Mouse (Mus musculus) heart, embryonic 12.5 days (tissue): ENCODE measurements around the gene Pigc. TPM values are rescaled to one million over a fixed set of nuclear protein-coding genes. Genes with fewer than 3 reads are reported as not detected.

Experiments used
- ATAC-seq: fragments of 200-750 bp; cut with Nextera tagmentation; 2 replicates; pipeline ENCODE4 v1.8.0; 2017; ENCODE audit warnings: moderate TSS enrichment, moderate library complexity; ENCODE audit not compliant: insufficient number of reproducible peaks, low FRiP score
- H3K27ac ChIP-seq: fragments of 300-500 bp; sonication (generic); 2 replicates; pipeline ENCODE4 v1.5.1; 2016; ENCODE audit warnings: mild to moderate bottlenecking, moderate library complexity; ENCODE audit not compliant: poor library complexity, severe bottlenecking
- H3K27me3 ChIP-seq: fragments of 300-500 bp; sonication (generic); replicated peaks from 2 replicates; pipeline ENCODE4 v1.6.1; 2016; ENCODE audit warnings: mild to moderate bottlenecking, moderate library complexity
- H3K36me3 ChIP-seq: fragments of 300-500 bp; sonication (generic); 2 replicates; pipeline ENCODE4 v1.6.1; 2016; ENCODE audit warnings: mild to moderate bottlenecking, moderate library complexity
- H3K4me1 ChIP-seq: fragments of 300-500 bp; sonication (generic); replicated peaks from 2 replicates; pipeline ENCODE4 v1.6.1; 2016; ENCODE audit warnings: mild to moderate bottlenecking
- H3K4me2 ChIP-seq: fragments of 300-500 bp; sonication (generic); 2 replicates; pipeline ENCODE4 v1.6.1; 2016; ENCODE audit warnings: mild to moderate bottlenecking, moderate library complexity
- H3K4me3 ChIP-seq: fragments of 300-500 bp; sonication (generic); 2 replicates; pipeline ENCODE4 v1.5.1; 2016; ENCODE audit warnings: mild to moderate bottlenecking
- H3K9ac ChIP-seq: fragments of 300-500 bp; sonication (generic); 2 replicates; pipeline ENCODE4 v1.6.1; 2016; ENCODE audit warnings: mild to moderate bottlenecking, moderate library complexity
- H3K9me3 ChIP-seq: fragments of 300-500 bp; sonication (generic); replicated peaks from 2 replicates; pipeline ENCODE4 v1.6.1; 2016; ENCODE audit warnings: mild to moderate bottlenecking, moderate library complexity
- WGBS: fragments of 180-500 bp; shearing (Covaris S2); methylation state at CpG from one replicate; pipeline ENCODE4 v1.1.7; 2016; 5-methylcytosine and 5-hydroxymethylcytosine counted together
- polyA plus RNA-seq: library from polyadenylated mRNA; unstranded; fragments of >200 nt; fragmentation: Nextera tagmentation; extraction: Ambion mirVana; gene quantifications from 2 replicates; pipeline ENCODE4 v1.2.1, GENCODE M21; 2016

The Pigc gene
- polyA plus RNA-seq, 1 experiment from 2014 or later: 22.5 TPM

DNA sequence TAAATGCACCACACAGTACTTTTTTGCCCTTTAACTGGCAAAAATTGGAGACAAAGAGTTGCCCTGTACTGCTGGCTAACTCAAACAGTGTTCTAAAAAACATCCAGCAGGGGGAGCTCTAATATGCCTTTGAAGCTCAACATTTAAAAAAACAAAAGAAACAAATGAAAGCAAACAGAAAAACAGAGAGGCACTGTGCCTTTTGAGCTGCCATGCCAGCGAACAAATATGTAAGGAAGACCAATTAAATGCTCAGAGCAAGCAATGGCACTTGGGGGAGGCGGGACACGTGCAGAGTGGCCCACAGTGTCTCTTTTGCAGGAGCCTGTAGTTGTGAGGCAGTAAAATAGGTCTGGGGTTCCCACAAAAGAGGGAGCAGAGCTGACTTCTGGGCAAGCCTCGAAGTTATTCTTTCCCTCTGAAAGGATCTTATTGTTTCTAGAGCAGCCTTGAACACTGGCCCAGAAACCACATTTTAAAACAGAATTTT is 30.9 kb downstream of the Pigc start:
- H3K9ac ChIP-seq: peak overlapping the region; percentile 57
- H3K36me3 ChIP-seq: no peaks in the 10 kb centered on the region
- no peaks in the 10 kb centered on the region for H3K9me3 ChIP-seq
- H3K27me3 ChIP-seq: no peaks in the 10 kb centered on the region
- ATAC-seq: peak; percentile 56; the same call in 1 of the 2 replicates
- H3K27ac ChIP-seq: peak overlapping the region; percentile 58
- WGBS: 9% methylated on average over 4 of the region's 4 CpGs
- H3K4me1 ChIP-seq: peaks cover 23% of the 10 kb centered on the region
- peak overlapping the region; percentile 50 for H3K4me2 ChIP-seq
- H3K4me3 ChIP-seq: no peak overlapping the region

DNA sequence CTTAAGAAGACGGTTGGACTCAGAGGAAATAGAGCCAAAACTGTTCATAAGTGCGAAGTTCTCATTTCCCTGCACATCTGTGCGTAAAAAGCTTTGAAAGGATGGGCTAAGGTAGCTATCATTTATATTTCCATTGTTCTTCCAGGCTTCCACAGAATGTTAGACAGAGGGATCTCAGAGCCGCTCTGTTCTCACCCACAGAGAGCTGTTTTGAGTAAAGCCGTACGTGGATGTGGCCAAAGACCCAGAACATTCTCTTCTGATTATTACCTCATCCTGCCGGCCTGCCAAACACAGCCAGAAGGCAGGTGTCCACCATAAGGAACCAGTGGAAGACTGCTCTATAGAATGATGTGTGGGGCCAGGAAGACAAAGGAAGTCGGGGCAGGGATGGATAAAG is 32.3 kb downstream of the Pigc start:
- Histone ChIP-seq H3K9me3 (no peaks in the 10 kb centered on the region), H3K4me1 (peaks cover 28% of the 10 kb centered on the region), H3K36me3 (no peaks in the 10 kb centered on the region), H3K9ac (no peak overlapping the region), H3K27me3 (no peaks in the 10 kb centered on the region), H3K27ac (no peak overlapping the region), H3K4me3 (no peak overlapping the region), H3K4me2 (no peak overlapping the region)
- 83% methylated on average over 8 of the region's 8 CpGs for WGBS
- no peak for ATAC-seq

GRCm38 (mm10) chr1:162003729-162004517 is 34.9 kb downstream of the Pigc start:
- no peak for ATAC-seq
- Histone ChIP-seq H3K4me3 (no peak overlapping the region), H3K4me2 (peak overlapping the region; percentile 18; the same call in 1 of the 2 replicates), H3K27ac (peak overlapping the region; percentile 81), H3K4me1 (peaks cover 40% of the 10 kb centered on the region), H3K9ac (0 out of 2 replicates have a peak overlapping the region, but pooled peaks have one; percentile 33), H3K36me3 (no peaks in the 10 kb centered on the region), H3K27me3 (no peaks in the 10 kb centered on the region), H3K9me3 (no peaks in the 10 kb centered on the region)
- 56% methylated on average over 14 of the region's 14 CpGs for WGBS

GRCm38 (mm10) chr1:162004518-162004780 is 35.5 kb downstream of the Pigc start:
- Histone ChIP-seq H3K9ac (0 out of 2 replicates have a peak overlapping the region, but pooled peaks have one; percentile 33), H3K4me1 (peaks cover 42% of the 10 kb centered on the region)
- no peak for ATAC-seq

GRCm38 (mm10) chr1:162004821-162005770 is 36.1 kb downstream of the Pigc start:
- no peaks in the 10 kb centered on the region for H3K27me3 ChIP-seq
- 51% methylated on average over 23 of the region's 23 CpGs for WGBS
- 0 out of 2 replicates have a peak overlapping the region, but pooled peaks have one; percentile 33 for H3K9ac ChIP-seq
- H3K4me3 ChIP-seq: no peak overlapping the region
- H3K4me2 ChIP-seq: peak overlapping the region; percentile 18
- H3K36me3 ChIP-seq: no peaks in the 10 kb centered on the region
- peak overlapping the region; percentile 81 for H3K27ac ChIP-seq
- H3K4me1 ChIP-seq: peaks cover 37% of the 10 kb centered on the region
- ATAC-seq: peak; percentile 79
- no peaks in the 10 kb centered on the region for H3K9me3 ChIP-seq

More at GRCm38 (mm10) chr1:162004518-162004780, 35.5 kb downstream of the Pigc start:
- H3K36me3 ChIP-seq: no peaks in the 10 kb centered on the region
- H3K27ac ChIP-seq: peak overlapping the region; percentile 81
- peak overlapping the region; percentile 18; the same call in 1 of the 2 replicates for H3K4me2 ChIP-seq
- H3K4me3 ChIP-seq: no peak overlapping the region
- H3K9me3 ChIP-seq: no peaks in the 10 kb centered on the region
- H3K27me3 ChIP-seq: no peaks in the 10 kb centered on the region
- 34% methylated on average over 7 of the region's 7 CpGs for WGBS

DNA sequence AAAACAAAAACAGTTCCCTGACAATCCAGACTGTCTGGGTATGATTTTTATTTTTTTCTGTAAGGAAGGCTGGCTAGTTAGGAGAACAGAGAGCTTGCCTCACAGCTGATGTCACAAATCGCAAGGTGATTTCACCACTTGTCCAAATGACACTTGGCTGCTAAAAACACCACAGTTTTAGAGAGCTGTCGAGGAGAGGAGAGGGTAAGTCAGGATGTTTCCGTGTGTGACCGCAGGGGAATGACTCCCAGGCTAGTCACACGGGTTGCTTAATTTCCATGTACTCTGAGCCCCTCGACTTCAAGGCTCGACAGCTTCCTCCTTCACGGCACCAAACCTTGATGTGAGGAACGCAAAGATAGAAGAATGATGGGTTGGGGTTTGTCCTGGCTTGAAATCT is 37.1 kb downstream of the Pigc start:
- Histone ChIP-seq H3K4me1 (peaks cover 36% of the 10 kb centered on the region), H3K4me2 (no peak overlapping the region), H3K4me3 (no peak overlapping the region), H3K9ac (no peak overlapping the region), H3K36me3 (no peaks in the 10 kb centered on the region), H3K27me3 (no peaks in the 10 kb centered on the region), H3K27ac (peak overlapping the region; percentile 6; the same call in 1 of the 2 replicates), H3K9me3 (no peaks in the 10 kb centered on the region)
- ATAC-seq: no peak
- 63% methylated on average over 9 of the region's 9 CpGs for WGBS

DNA sequence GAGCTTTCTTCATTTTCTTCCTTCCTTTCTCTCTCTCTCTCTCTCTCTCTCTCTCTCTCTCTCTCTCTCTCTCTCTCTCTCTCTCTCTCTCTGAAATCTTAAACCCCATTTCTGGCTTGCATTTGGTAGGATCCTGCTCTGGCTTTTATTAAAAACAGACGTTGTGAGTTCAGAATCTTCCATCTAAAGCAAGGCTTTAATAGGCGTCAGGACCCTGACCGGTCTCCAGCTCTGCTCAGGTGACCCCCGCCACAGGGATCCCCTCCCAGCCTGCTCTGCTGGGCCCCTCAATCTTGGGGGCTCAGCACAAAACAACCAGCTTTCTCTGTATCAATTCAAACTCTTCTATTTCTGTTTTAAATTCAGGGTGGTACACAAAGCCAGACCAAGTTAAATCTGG is 39.2 kb downstream of the Pigc start:
- H3K27ac ChIP-seq: peak overlapping the region; percentile 73
- WGBS: 46% methylated on average over 4 of the region's 4 CpGs
- no peak overlapping the region for H3K4me3 ChIP-seq
- no peak overlapping the region for H3K4me2 ChIP-seq
- no peaks in the 10 kb centered on the region for H3K36me3 ChIP-seq
- H3K4me1 ChIP-seq: peaks cover 46% of the 10 kb centered on the region
- ATAC-seq: no peak
- no peaks in the 10 kb centered on the region for H3K27me3 ChIP-seq
- no peak overlapping the region for H3K9ac ChIP-seq
- no peaks in the 10 kb centered on the region for H3K9me3 ChIP-seq

DNA sequence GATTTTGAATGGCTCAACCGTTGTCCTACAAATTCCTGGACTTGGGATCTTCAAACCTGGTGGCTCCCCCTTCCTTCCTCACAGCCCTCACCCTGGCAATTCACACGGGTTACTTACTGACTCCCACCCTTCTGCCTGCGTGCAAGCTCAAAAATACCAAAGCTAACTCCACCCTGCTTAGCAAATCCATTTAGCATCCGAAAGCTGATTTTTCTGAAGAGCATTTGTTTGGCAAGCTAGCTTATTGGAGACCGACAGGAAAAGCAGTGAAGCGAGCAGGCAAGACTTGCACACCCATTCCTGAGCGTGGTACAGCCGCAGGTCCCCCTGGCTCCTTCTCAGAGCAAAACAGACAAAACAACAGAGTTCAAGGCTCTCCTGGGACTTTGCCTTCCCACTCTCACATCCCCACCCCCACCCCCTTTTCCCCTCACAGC is 39.7 kb downstream of the Pigc start:
- peak overlapping the region; percentile 73 for H3K27ac ChIP-seq
- no peak overlapping the region for H3K9ac ChIP-seq
- H3K36me3 ChIP-seq: no peaks in the 10 kb centered on the region
- no peak overlapping the region for H3K4me2 ChIP-seq
- H3K9me3 ChIP-seq: no peaks in the 10 kb centered on the region
- 36% methylated on average over 8 of the region's 8 CpGs for WGBS
- no peak for ATAC-seq
- H3K27me3 ChIP-seq: no peaks in the 10 kb centered on the region
- H3K4me1 ChIP-seq: peaks cover 48% of the 10 kb centered on the region
- H3K4me3 ChIP-seq: no peak overlapping the region

- Histone ChIP-seq H3K9me3 (no peaks in the 10 kb centered on the region), H3K27ac (peak overlapping the region; percentile 73), H3K9ac (no peak overlapping the region), H3K4me3 (no peak overlapping the region), H3K4me1 (peaks cover 45% of the 10 kb centered on the region), H3K4me2 (no peak overlapping the region), H3K36me3 (no peaks in the 10 kb centered on the region), H3K27me3 (no peaks in the 10 kb centered on the region)
- ATAC-seq: no peak
- WGBS: 54% methylated on average over 8 of the region's 8 CpGs
Observed at GRCm38 (mm10) chr1:162009086-162009485, 40.1 kb downstream of the Pigc start.

- WGBS: 34% methylated on average over 16 of the region's 16 CpGs
- 0 out of 2 replicates have a peak, but pooled peaks have one; percentile 33 for ATAC-seq
- peak overlapping the region; percentile 47 for H3K4me2 ChIP-seq
- peaks cover 46% of the 10 kb centered on the region for H3K4me1 ChIP-seq
- peak overlapping the region; percentile 51; the same call in 1 of the 2 replicates for H3K27ac ChIP-seq
- H3K27me3 ChIP-seq: no peaks in the 10 kb centered on the region
- H3K9ac ChIP-seq: 0 out of 2 replicates have a peak overlapping the region, but pooled peaks have one; percentile 13
- H3K4me3 ChIP-seq: no peak overlapping the region
- H3K36me3 ChIP-seq: no peaks in the 10 kb centered on the region
- H3K9me3 ChIP-seq: no peaks in the 10 kb centered on the region
Observed at GRCm38 (mm10) chr1:162011523-162012245, 42.7 kb downstream of the Pigc start.
